ENCODE assay signal across 26 mouse cellular contexts in genomic region chr11:113676847-113677246, GRCm38 (mm10). TPM values are rescaled to one million over a fixed set of nuclear protein-coding genes. Genes with fewer than 3 reads are reported as not detected.
DNase-seq lines count a peak whose midpoint lies in the region; ATAC-seq and TF ChIP-seq lines count a peak whose summit lies in the region.
"Had no signal": no experiment of that assay in that cellular context is flagged by ENCODE, and none has a peak within 500 bp of the region (broad histone marks: within the 10 kb centered on the region; RNA-seq: fewer than 3 reads in every experiment).

No protein-coding gene starts in this region.

- H3K9ac ChIP-seq in hindbrain, postnatal 0 days (replicated peaks; ENCODE audit: low read length) = no peak overlapping the region
- H3K9ac ChIP-seq in hindbrain, embryonic 11.5 days (ENCODE audit: low read depth, low read length) = no peak overlapping the region
- H3K9ac ChIP-seq in embryonic facial prominence, embryonic 15.5 days = no peak overlapping the region
- no peak overlapping the region for H3K9ac ChIP-seq in heart, embryonic 12.5 days
- H3K9ac ChIP-seq: embryonic facial prominence, embryonic 12.5 days; hindbrain, embryonic 14.5 days had no signal

- peaks cover 21% of the 10 kb centered on the region for H3K36me3 ChIP-seq in hindbrain, postnatal 0 days (ENCODE audit: insufficient read depth, low read length)
- H3K36me3 ChIP-seq in hindbrain, embryonic 11.5 days (ENCODE audit: control insufficient read depth, insufficient read depth, low read length) = no peaks in the 10 kb centered on the region
- peaks cover 41% of the 10 kb centered on the region for H3K36me3 ChIP-seq in embryonic facial prominence, embryonic 15.5 days
- peaks cover 52% of the 10 kb centered on the region for H3K36me3 ChIP-seq in heart, embryonic 12.5 days

- TF ChIP-seq CTCF in hindbrain, postnatal 0 days (IDR thresholded peaks at IDR 0.05; ENCODE audit: low read depth) = no peak

- H3K9me3 ChIP-seq in hindbrain, postnatal 0 days (ENCODE audit: low read length) = no peaks in the 10 kb centered on the region
- H3K9me3 ChIP-seq in hindbrain, embryonic 11.5 days (ENCODE audit: control insufficient read depth, low read length) = no peaks in the 10 kb centered on the region
- H3K9me3 ChIP-seq in embryonic facial prominence, embryonic 15.5 days (replicated peaks) = no peaks in the 10 kb centered on the region
- no peaks in the 10 kb centered on the region for H3K9me3 ChIP-seq in heart, embryonic 12.5 days (replicated peaks)
- H3K9me3 ChIP-seq: embryonic facial prominence, embryonic 12.5 days; forebrain, embryonic 10.5 days had no signal

- ATAC-seq in hindbrain, postnatal 0 days = 0 out of 2 replicates have a peak, but pooled peaks have one; percentile 40
- no peak for ATAC-seq in hindbrain, embryonic 11.5 days (ENCODE audit: low FRiP score)
- peak; percentile 51; the same call in 1 of the 2 replicates for ATAC-seq in embryonic facial prominence, embryonic 15.5 days (ENCODE audit: insufficient number of reproducible peaks, low FRiP score, low TSS enrichment, low read depth)
- ATAC-seq in heart, embryonic 12.5 days (ENCODE audit: insufficient number of reproducible peaks, low FRiP score) = no peak
- ATAC-seq: activated CD4-positive, CD25-positive, alpha-beta regulatory T cell, adult 4 months; forebrain, embryonic 14.5 days; intestine, embryonic 16.5 days had no signal

- H3K4me3 ChIP-seq in hindbrain, postnatal 0 days (ENCODE audit: low read length) = no peak overlapping the region
- no peak overlapping the region for H3K4me3 ChIP-seq in hindbrain, embryonic 11.5 days (ENCODE audit: low read depth, low read length)
- no peak overlapping the region for H3K4me3 ChIP-seq in embryonic facial prominence, embryonic 15.5 days (replicated peaks)
- H3K4me3 ChIP-seq in heart, embryonic 12.5 days = no peak overlapping the region
- H3K4me3 ChIP-seq: embryonic facial prominence, embryonic 12.5 days; erythroblast, embryonic 14.5 days; forebrain, embryonic 10.5 days had no signal

- H3K4me1 ChIP-seq in hindbrain, postnatal 0 days (ENCODE audit: insufficient read depth, low read length) = peaks cover 7% of the 10 kb centered on the region; the same call in 1 of the 2 replicates
- H3K4me1 ChIP-seq in hindbrain, embryonic 11.5 days (replicated peaks; ENCODE audit: control insufficient read depth, insufficient read depth, low read length) = 0 out of 2 replicates have a peak, but pooled peaks cover 2% of the 10 kb centered on the region
- peaks cover 30% of the 10 kb centered on the region for H3K4me1 ChIP-seq in embryonic facial prominence, embryonic 15.5 days
- H3K4me1 ChIP-seq in heart, embryonic 12.5 days (replicated peaks) = peaks cover 43% of the 10 kb centered on the region

- H3K4me2 ChIP-seq in hindbrain, postnatal 0 days (ENCODE audit: low read depth, low read length) = no peak overlapping the region
- no peak overlapping the region for H3K4me2 ChIP-seq in hindbrain, embryonic 11.5 days (replicated peaks; ENCODE audit: low read depth, low read length)
- no peak overlapping the region for H3K4me2 ChIP-seq in embryonic facial prominence, embryonic 15.5 days (replicated peaks)
- H3K4me2 ChIP-seq in heart, embryonic 12.5 days = no peak overlapping the region
- H3K4me2 ChIP-seq: embryonic facial prominence, embryonic 12.5 days; hindbrain, embryonic 14.5 days had no signal

- WGBS in hindbrain, postnatal 0 days = 55% methylated on average over 2 of the region's 2 CpGs
- WGBS in hindbrain, embryonic 11.5 days = 86% methylated on average over 2 of the region's 2 CpGs
- WGBS in embryonic facial prominence, embryonic 15.5 days = 64% methylated on average over 2 of the region's 2 CpGs
- 89% methylated on average over 2 of the region's 2 CpGs for WGBS in heart, embryonic 12.5 days

- H3K27me3 ChIP-seq in hindbrain, postnatal 0 days (ENCODE audit: insufficient read depth, low read length) = no peaks in the 10 kb centered on the region
- no peaks in the 10 kb centered on the region for H3K27me3 ChIP-seq in hindbrain, embryonic 11.5 days (ENCODE audit: control insufficient read depth, insufficient read depth, low read length)
- no peaks in the 10 kb centered on the region for H3K27me3 ChIP-seq in embryonic facial prominence, embryonic 15.5 days
- no peaks in the 10 kb centered on the region for H3K27me3 ChIP-seq in heart, embryonic 12.5 days (replicated peaks)
- H3K27me3 ChIP-seq: embryonic facial prominence, embryonic 12.5 days; Patski had no signal

- intact Hi-C loops in heart, postnatal 25 days (cut with DNase I) = no loop called here

- H3K27ac ChIP-seq in hindbrain, postnatal 0 days = 0 out of 2 replicates have a peak overlapping the region, but pooled peaks have one; percentile 16
- no peak overlapping the region for H3K27ac ChIP-seq in hindbrain, embryonic 11.5 days (ENCODE audit: low read depth, low read length)
- H3K27ac ChIP-seq in embryonic facial prominence, embryonic 15.5 days (replicated peaks) = peak overlapping the region; percentile 75
- no peak overlapping the region for H3K27ac ChIP-seq in heart, embryonic 12.5 days (ENCODE audit: poor library complexity, severe bottlenecking)
- H3K27ac ChIP-seq: embryonic facial prominence, embryonic 12.5 days; forebrain, embryonic 10.5 days; hindbrain, embryonic 14.5 days had no signal

- peak; percentile 14 for DNase-seq in cerebellum, adult 9-10 months
- DNase-seq in cerebellum, postnatal 4 days (ENCODE audit: low spot score in 2 of 2) = no peak
- DNase-seq in hindbrain, postnatal 0 days (ENCODE audit: low spot score) = no peak
- no peak for DNase-seq in hindbrain, embryonic 11.5 days (ENCODE audit: low spot score)
- no peak for DNase-seq in heart, postnatal 25 days (ENCODE audit: low spot score)
- DNase-seq: adrenal gland, postnatal 14 days; cerebellum, adult 18-20 months; embryo, embryonic 11 days; gastrocnemius, postnatal 10 days; heart, postnatal 10 days; kidney, adult 8-10 months had no signal

RNA-seq across cellular contexts. Expression of gene Fam104a, which starts 7.1 kb away (rescaled TPM):
- 29.5 and 36.8 TPM in 2 replicates for total RNA-seq in hindbrain, postnatal 0 days (2014; rRNA removed)
- polyA plus RNA-seq in hindbrain, postnatal 0 days (2015; fragmentation: Nextera tagmentation; extraction: Ambion mirVana) = 50.6 and 51.5 TPM in 2 replicates
- 49.9 and 56.4 TPM in 2 replicates for polyA plus RNA-seq in hindbrain, embryonic 11.5 days (2014; fragmentation: Nextera tagmentation; extraction: Ambion mirVana)
- polyA plus RNA-seq in embryonic facial prominence, embryonic 15.5 days (2015; fragmentation: Nextera tagmentation; extraction: Ambion mirVana) = 48.6 and 49.5 TPM in 2 replicates
- 53.0 and 53.3 TPM in 2 replicates for polyA plus RNA-seq in heart, embryonic 12.5 days (2016; fragmentation: Nextera tagmentation; extraction: Ambion mirVana)
- 10 to 100 TPM; 13.9 to 15.0 TPM for total RNA-seq in heart, postnatal 25 days (2021)

RNA-seq across cellular contexts. Expression of gene D11Wsu47e, which starts 7.4 kb away (rescaled TPM):
- 17.7 and 32.4 TPM in 2 replicates for total RNA-seq in hindbrain, postnatal 0 days (2014; rRNA removed)
- 19.7 and 22.5 TPM in 2 replicates for polyA plus RNA-seq in hindbrain, postnatal 0 days (2015; fragmentation: Nextera tagmentation; extraction: Ambion mirVana)
- 20.2 and 21.0 TPM in 2 replicates for polyA plus RNA-seq in hindbrain, embryonic 11.5 days (2014; fragmentation: Nextera tagmentation; extraction: Ambion mirVana)
- polyA plus RNA-seq in embryonic facial prominence, embryonic 15.5 days (2015; fragmentation: Nextera tagmentation; extraction: Ambion mirVana) = 19.2 and 19.6 TPM in 2 replicates
- polyA plus RNA-seq in heart, embryonic 12.5 days (2016; fragmentation: Nextera tagmentation; extraction: Ambion mirVana) = 19.0 and 20.7 TPM in 2 replicates
- 1 to 10 TPM; 6.0 to 7.1 TPM for total RNA-seq in heart, postnatal 25 days (2021)

RNA-seq across cellular contexts. Expression of gene Slc39a11, which starts 27.0 kb away (rescaled TPM):
- total RNA-seq in hindbrain, postnatal 0 days (2014; rRNA removed) = 63.3 and 67.9 TPM in 2 replicates
- polyA plus RNA-seq in hindbrain, postnatal 0 days (2015; fragmentation: Nextera tagmentation; extraction: Ambion mirVana) = 35.0 and 35.6 TPM in 2 replicates
- polyA plus RNA-seq in hindbrain, embryonic 11.5 days (2014; fragmentation: Nextera tagmentation; extraction: Ambion mirVana) = 20.1 and 20.4 TPM in 2 replicates
- polyA plus RNA-seq in embryonic facial prominence, embryonic 15.5 days (2015; fragmentation: Nextera tagmentation; extraction: Ambion mirVana) = 26.9 and 27.0 TPM in 2 replicates
- polyA plus RNA-seq in heart, embryonic 12.5 days (2016; fragmentation: Nextera tagmentation; extraction: Ambion mirVana) = 19.0 and 22.4 TPM in 2 replicates
- total RNA-seq in heart, postnatal 25 days (2021) = 1 to 10 TPM; 2.7 to 3.8 TPM

RNA-seq across cellular contexts. Expression of gene Cog1, which starts 27.9 kb away (rescaled TPM):
- total RNA-seq in hindbrain, postnatal 0 days (2014; rRNA removed) = 59.9 and 63.8 TPM in 2 replicates
- 30.6 and 31.3 TPM in 2 replicates for polyA plus RNA-seq in hindbrain, postnatal 0 days (2015; fragmentation: Nextera tagmentation; extraction: Ambion mirVana)
- polyA plus RNA-seq in hindbrain, embryonic 11.5 days (2014; fragmentation: Nextera tagmentation; extraction: Ambion mirVana) = 37.6 and 37.8 TPM in 2 replicates
- 26.7 and 27.6 TPM in 2 replicates for polyA plus RNA-seq in embryonic facial prominence, embryonic 15.5 days (2015; fragmentation: Nextera tagmentation; extraction: Ambion mirVana)
- polyA plus RNA-seq in heart, embryonic 12.5 days (2016; fragmentation: Nextera tagmentation; extraction: Ambion mirVana) = 20.9 and 21.7 TPM in 2 replicates
- total RNA-seq in heart, postnatal 25 days (2021) = 10 to 100 TPM; 16.4 to 17.1 TPM

RNA-seq across cellular contexts. Expression of gene Cpsf4l, which starts 33.0 kb away (rescaled TPM):
- not detected in 2 replicates for total RNA-seq in hindbrain, postnatal 0 days (2014; rRNA removed)
- 0.19 and 0.25 TPM in 2 replicates for polyA plus RNA-seq in hindbrain, postnatal 0 days (2015; fragmentation: Nextera tagmentation; extraction: Ambion mirVana)
- polyA plus RNA-seq in hindbrain, embryonic 11.5 days (2014; fragmentation: Nextera tagmentation; extraction: Ambion mirVana) = 0.80 and 0.86 TPM in 2 replicates
- 1.6 and 2.1 TPM in 2 replicates for polyA plus RNA-seq in embryonic facial prominence, embryonic 15.5 days (2015; fragmentation: Nextera tagmentation; extraction: Ambion mirVana)
- not detected in 2 replicates for polyA plus RNA-seq in heart, embryonic 12.5 days (2016; fragmentation: Nextera tagmentation; extraction: Ambion mirVana)
- total RNA-seq in heart, postnatal 25 days (2021) = not detected
- total RNA-seq: common myeloid progenitor, adult 5-6 weeks; gastrocnemius, postnatal 10 days; granulocyte monocyte progenitor cell, adult 5-6 weeks; heart, adult 8-10 months; heart, postnatal 10 days; hematopoietic stem cell, adult 5-6 weeks had no signal
- polyA plus RNA-seq: C2C12; erythroblast, embryonic 14.5 days; forebrain, embryonic 14.5 days had no signal

Comparison
In these comparisons a context has a peak if more than half of its experiments do, and no peak if none do; other contexts are left out.
1. ATAC-seq: peak in hindbrain, postnatal 0 days (single experiment) and embryonic facial prominence, embryonic 15.5 days (single experiment); none in hindbrain, embryonic 11.5 days (single experiment) and heart, embryonic 12.5 days (single experiment).
2. H3K27ac ChIP-seq: peak in hindbrain, postnatal 0 days (single experiment) and embryonic facial prominence, embryonic 15.5 days (single experiment); none in hindbrain, embryonic 11.5 days (single experiment) and heart, embryonic 12.5 days (single experiment).